Mouse (Mus musculus): ENCODE data around the gene Tnr. TPM values are rescaled to one million over a fixed set of nuclear protein-coding genes. Genes with fewer than 3 reads are reported as not detected.

Gene Tnr
- polyA plus RNA-seq, 1 experiment from 2014 or later = 0.08 TPM

GRCm38 (mm10) chr1:159524051-159524549, 531 bp downstream of the Tnr start:
- in situ Hi-C loops (cut with MboI; ENCODE audit: low pct_unique_long_range_greater_than_20kb) = no loop called here
- peaks cover 14% of the 10 kb centered on the region for H3K27me3 ChIP-seq
- DNase-seq (ENCODE audit: low read depth, low spot score) (no peak), ATAC-seq (peak; percentile 60)
- CTCF ChIA-PET = interaction anchor here (0.8 to 1.1 kb wide), 4 partner anchors 27 to 556 kb away, joined by 3 read pairs; no protein-coding TSS in a partner anchor
- POLR2A ChIA-PET = no interaction called here
- no peak for TF ChIP-seq CTCF (IDR thresholded peaks at IDR 0.05)

- in situ Hi-C loops (cut with MboI; ENCODE audit: low pct_unique_long_range_greater_than_20kb) = no loop called here
Measured at GRCm38 (mm10) chr1:159532841-159533569, 9.4 kb downstream of the Tnr start.

GRCm38 (mm10) chr1:159535582-159535981, 12.0 kb downstream of the Tnr start:
- no peaks in the 10 kb centered on the region for H3K27me3 ChIP-seq
- no peak for TF ChIP-seq CTCF (IDR thresholded peaks at IDR 0.05)
- in situ Hi-C loops (cut with MboI; ENCODE audit: low pct_unique_long_range_greater_than_20kb) = no loop called here
- ATAC-seq = peak; percentile 91
- CTCF ChIA-PET = no interaction called here
- peak; percentile 68 for DNase-seq (ENCODE audit: low read depth, low spot score)
- POLR2A ChIA-PET = interaction anchor here (1.0 kb wide), 1 partner anchor 60 kb away, joined by 3 read pairs; no protein-coding TSS in a partner anchor

More at GRCm38 (mm10) chr1:159532841-159533569, 9.4 kb downstream of the Tnr start:
- POLR2A ChIA-PET = no interaction called here
- ATAC-seq (no peak), DNase-seq (ENCODE audit: low read depth, low spot score) (no peak)
- CTCF ChIA-PET = no interaction called here
- no peak for TF ChIP-seq CTCF (IDR thresholded peaks at IDR 0.05)
- no peaks in the 10 kb centered on the region for H3K27me3 ChIP-seq

- DNase-seq (ENCODE audit: low read depth, low spot score) = no peak
- no peaks in the 10 kb centered on the region for H3K27me3 ChIP-seq
- ChIA-PET POLR2A (no interaction called here), CTCF (interaction anchor here (1.2 to 1.4 kb wide), 2 partner anchors 12 to 17 kb away, joined by 3 to 4 read pairs; no protein-coding TSS in a partner anchor)
- no peak for TF ChIP-seq CTCF (IDR thresholded peaks at IDR 0.05)
- in situ Hi-C loops (cut with MboI; ENCODE audit: low pct_unique_long_range_greater_than_20kb) = no loop called here
- ATAC-seq = no peak
Measured at GRCm38 (mm10) chr1:159537541-159537940, 14.0 kb downstream of the Tnr start.

GRCm38 (mm10) chr1:159538076-159538475, 14.5 kb downstream of the Tnr start:
- POLR2A ChIA-PET = no interaction called here
- TF ChIP-seq CTCF (IDR thresholded peaks at IDR 0.05) = no peak
- ATAC-seq = no peak
- no peak for DNase-seq (ENCODE audit: low read depth, low spot score)
- no peaks in the 10 kb centered on the region for H3K27me3 ChIP-seq
- CTCF ChIA-PET = interaction anchor here (1.2 to 1.4 kb wide), 2 partner anchors 12 to 17 kb away, joined by 3 to 4 read pairs; no protein-coding TSS in a partner anchor
- in situ Hi-C loops (cut with MboI; ENCODE audit: low pct_unique_long_range_greater_than_20kb) = no loop called here

- H3K27me3 ChIP-seq = peaks cover 3% of the 10 kb centered on the region
- CTCF ChIA-PET = interaction anchor here (0.9 kb wide), 1 partner anchor 15 kb away, joined by 3 read pairs; no protein-coding TSS in a partner anchor
- no peak for ATAC-seq
- in situ Hi-C loops (cut with MboI; ENCODE audit: low pct_unique_long_range_greater_than_20kb) = no loop called here
- POLR2A ChIA-PET = interaction anchor here (0.6 kb wide), 1 partner anchor 200 kb away, joined by 3 read pairs; no protein-coding TSS in a partner anchor
- no peak for DNase-seq (ENCODE audit: low read depth, low spot score)
- no peak for TF ChIP-seq CTCF (IDR thresholded peaks at IDR 0.05)
Measured at GRCm38 (mm10) chr1:159545470-159546145, 22.0 kb downstream of the Tnr start.

GRCm38 (mm10) chr1:159551036-159551435, 27.5 kb downstream of the Tnr start:
- peaks cover 3% of the 10 kb centered on the region for H3K27me3 ChIP-seq
- POLR2A ChIA-PET = no interaction called here
- ATAC-seq = no peak
- in situ Hi-C loops (cut with MboI; ENCODE audit: low pct_unique_long_range_greater_than_20kb) = no loop called here
- DNase-seq (ENCODE audit: low read depth, low spot score) = no peak
- CTCF ChIA-PET = interaction anchor here (1.0 kb wide), 1 partner anchor 27 kb away, joined by 3 read pairs; the partner anchor contains the start of gene Tnr
- no peak for TF ChIP-seq CTCF (IDR thresholded peaks at IDR 0.05)

- POLR2A ChIA-PET = no interaction called here
- in situ Hi-C loops (cut with MboI; ENCODE audit: low pct_unique_long_range_greater_than_20kb) = no loop called here
- CTCF ChIA-PET = interaction anchor here (1.0 kb wide), 1 partner anchor 28 kb away, joined by 3 read pairs; the partner anchor contains the start of gene Tnr
- no peak for TF ChIP-seq CTCF (IDR thresholded peaks at IDR 0.05)
- H3K27me3 ChIP-seq = peaks cover 3% of the 10 kb centered on the region
- no peak for DNase-seq (ENCODE audit: low read depth, low spot score)
- no peak for ATAC-seq
Measured at GRCm38 (mm10) chr1:159551591-159552442, 28.2 kb downstream of the Tnr start.

- POLR2A ChIA-PET = no interaction called here
Measured at GRCm38 (mm10) chr1:159561616-159562015, 38.0 kb downstream of the Tnr start.

GRCm38 (mm10) chr1:159565129-159565528, 41.6 kb downstream of the Tnr start:
- no peak for TF ChIP-seq CTCF (IDR thresholded peaks at IDR 0.05)
- ATAC-seq (no peak), DNase-seq (ENCODE audit: low read depth, low spot score) (no peak)
- in situ Hi-C loops (cut with MboI; ENCODE audit: low pct_unique_long_range_greater_than_20kb) = no loop called here
- peaks cover 7% of the 10 kb centered on the region for H3K27me3 ChIP-seq
- ChIA-PET CTCF (interaction anchor here (1.5 kb wide), 1 partner anchor 8 kb away, joined by 4 read pairs; no protein-coding TSS in a partner anchor), POLR2A (no interaction called here)

More at GRCm38 (mm10) chr1:159561616-159562015, 38.0 kb downstream of the Tnr start:
- DNase-seq (ENCODE audit: low read depth, low spot score) (no peak), ATAC-seq (no peak)
- in situ Hi-C loops (cut with MboI; ENCODE audit: low pct_unique_long_range_greater_than_20kb) = no loop called here
- no peak for TF ChIP-seq CTCF (IDR thresholded peaks at IDR 0.05)
- CTCF ChIA-PET = no interaction called here
- H3K27me3 ChIP-seq = peaks cover 10% of the 10 kb centered on the region
